Mouse (Mus musculus): ENCODE results near the gene Ttyh1.

Gene Ttyh1

DNA sequence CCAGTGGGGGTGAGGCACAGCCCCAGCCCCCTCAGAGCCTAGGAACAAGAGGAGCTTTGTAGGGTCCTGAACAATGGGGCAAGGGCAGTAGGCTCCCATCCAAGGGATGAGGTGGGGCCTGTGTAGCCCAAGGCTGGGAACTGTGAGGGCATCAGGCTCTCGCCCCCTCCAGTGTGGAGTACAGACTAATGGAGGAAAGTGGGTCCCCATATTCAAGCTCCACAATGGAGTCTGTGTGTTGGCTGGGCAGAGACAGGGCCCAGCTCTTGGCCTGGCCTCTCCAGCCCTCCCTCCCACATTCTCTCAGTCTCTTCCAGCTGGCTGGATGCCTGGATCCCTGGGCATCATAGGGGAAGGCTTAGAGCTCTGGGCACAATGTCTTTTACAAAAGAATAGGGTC is 4.5 kb downstream of the Ttyh1 start:
- DNase-seq = no peak

DNA sequence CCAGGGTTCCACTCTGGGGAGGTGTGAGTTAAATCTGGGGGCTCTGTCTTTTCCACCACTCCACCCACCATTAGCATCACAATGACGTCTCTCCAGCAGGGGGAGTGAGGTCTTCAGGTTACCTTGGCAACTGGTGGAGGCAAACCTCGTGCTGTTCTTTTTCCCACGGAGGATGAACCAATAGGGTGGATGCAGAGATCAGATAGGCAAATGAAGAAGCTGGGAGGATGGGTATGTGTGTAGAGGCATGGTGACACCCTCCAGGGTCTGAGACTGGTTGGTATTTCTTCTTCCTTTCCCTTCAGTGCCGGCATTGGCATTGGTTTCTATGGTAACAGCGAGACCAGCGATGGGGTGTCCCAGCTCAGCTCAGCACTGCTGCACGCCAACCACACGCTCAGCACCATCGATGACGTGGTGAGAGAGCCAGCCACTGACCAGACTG is 5.1 kb downstream of the Ttyh1 start:
- DNase-seq = no peak

DNA sequence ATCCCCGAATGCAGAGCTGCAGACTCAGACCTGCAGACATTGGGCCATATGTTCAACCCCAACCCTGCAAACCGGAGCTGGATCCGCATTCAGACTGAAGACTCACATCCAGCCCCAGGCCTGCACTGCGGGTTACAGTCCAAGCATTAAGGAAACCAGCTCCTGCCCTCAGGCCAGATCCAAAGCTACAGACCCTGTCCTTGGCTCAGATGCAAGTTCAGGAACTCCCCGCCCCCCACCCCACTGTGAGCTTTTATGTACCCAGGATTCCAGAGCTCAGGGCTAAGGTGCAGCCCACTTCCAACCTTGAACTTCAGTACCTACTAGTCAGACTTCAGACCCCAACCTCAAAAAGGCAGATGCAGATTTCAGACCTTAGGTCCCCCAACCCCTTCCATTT is 5.6 kb downstream of the Ttyh1 start:
- no peak for DNase-seq

DNA sequence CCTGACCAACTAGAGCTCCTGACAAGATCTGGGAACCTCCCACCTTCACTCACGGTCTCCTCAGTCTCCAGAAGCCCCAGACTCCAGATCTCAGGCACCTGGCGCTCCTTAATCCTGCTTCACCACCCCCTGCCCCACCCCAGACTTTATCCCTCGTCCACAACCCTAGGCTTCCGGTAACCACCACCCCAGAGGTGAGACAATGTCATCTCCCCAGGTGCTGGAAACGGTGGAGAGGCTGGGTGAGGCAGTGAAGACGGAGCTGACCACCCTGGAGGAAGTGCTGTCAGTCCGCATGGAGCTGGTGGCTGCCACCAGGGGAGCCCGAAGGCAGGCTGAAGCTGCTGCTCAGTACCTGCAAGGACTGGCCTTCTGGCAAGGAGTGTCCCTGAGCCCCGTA is 6.1 kb downstream of the Ttyh1 start:
- no peak for DNase-seq

DNA sequence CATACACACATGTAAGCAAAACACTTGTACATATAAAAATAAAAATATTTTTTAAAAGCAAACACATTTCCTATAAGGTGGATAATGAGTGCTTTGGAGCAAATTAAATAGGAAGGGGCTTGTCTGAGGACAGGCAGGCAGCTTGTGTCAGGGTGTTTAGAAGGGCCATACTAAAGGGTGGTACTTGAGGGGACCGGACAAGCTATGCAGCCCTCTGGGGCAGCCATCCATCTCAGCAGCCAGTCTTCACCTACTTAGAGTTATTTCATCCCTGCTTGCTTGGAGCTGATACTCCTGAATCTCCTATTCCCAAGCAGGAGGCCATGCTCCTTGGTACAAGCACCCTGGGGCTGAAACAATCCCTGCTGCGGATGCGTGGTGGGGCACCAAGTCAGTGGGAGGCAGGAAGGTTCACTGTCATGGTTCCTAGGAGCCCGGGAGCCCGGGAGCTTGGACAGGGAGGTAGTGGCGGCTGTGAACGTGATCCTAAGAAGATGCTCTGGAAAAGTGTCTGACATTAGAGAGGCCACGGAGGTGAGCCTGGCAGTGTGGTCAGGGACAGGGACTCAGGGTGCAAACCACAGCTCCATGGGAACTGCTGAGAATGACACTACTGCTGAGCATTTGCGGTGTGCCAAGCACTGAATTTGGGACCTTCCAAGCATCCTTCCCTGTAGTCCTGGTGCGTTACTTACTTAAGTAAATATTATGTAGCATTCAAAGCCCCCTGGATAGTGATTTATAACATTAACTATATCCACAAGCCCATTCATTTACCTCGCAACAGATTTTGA is 8.0 kb downstream of the Ttyh1 start:
- DNase-seq = no peak

DNA sequence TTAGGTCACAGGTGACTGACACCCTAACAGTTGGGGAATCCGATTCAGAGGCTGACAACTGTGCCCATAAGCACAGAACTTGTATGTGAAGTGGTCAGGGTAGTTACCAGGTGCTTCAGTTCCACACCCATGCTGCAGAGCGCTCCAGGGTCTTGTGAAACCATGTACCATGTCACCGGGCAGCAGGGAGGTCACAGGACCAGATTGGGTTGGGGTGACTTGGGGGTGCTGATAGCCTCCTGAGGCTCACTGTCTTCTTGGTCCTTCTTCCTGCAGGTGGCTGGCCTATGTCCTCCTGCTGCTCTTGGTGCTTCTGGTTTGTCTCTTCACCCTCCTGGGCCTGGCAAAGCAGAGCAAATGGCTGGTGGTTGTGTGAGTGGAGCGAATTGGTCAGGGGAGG is 8.7 kb downstream of the Ttyh1 start:
- DNase-seq = no peak

DNA sequence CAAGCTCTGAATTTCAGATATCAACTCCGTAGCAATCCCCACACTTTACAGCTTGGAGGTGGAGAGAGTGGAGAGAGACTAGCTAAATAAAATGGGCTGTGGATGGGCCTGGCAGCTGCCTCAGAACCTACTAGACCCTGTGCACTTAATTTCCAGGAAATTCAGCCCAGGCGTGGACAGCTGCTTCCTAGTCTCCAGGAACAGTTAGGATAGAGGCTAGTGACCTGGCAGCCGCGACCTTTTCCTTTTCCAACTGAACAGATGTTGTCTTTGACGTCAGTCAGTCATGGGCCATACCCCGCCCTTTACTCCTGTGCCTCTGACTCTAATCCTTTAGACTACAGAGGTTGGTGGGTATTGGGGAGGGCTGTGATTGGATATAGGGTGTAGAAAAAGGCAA is 9.7 kb downstream of the Ttyh1 start:
- no peak for DNase-seq

DNA sequence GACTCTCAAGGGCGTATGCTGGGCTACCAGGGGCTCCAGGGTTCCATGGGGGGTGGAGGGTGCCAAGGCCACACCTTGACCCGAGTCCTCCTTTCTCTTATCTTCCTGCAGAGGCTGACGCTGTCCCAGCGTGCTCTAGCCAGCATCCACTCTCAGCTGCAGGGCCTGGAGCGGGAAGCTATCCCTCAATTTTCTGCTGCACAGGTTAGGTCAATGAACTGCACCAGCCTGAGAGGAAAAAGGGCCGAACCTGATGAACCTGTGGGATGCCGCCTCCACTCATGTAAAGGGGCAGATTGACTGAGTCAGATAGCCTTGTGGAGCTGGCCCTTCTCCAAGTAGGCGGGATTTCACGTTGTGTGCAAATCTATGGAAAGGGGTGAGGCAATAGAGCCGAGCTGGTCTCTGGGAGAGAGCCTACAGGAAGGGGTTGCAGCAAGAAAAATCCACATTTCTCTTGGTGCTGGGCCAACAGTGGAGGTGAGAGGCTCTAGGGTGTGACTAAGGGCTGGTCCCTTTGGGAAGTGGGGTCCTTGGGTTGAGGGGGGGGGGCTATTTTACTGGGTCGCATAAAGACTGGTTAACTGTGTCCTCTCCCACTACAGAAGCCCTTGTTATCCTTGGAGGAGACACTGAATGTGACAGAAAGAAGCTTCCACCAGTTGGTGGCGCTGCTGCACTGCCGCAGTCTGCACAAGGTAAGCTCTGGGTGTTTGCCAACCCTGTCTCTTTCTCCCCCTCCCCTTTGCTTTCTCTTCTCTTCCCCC is 11.7 kb downstream of the Ttyh1 start:
- peak in 1 of 2 experiments; percentile 51 for DNase-seq

DNA sequence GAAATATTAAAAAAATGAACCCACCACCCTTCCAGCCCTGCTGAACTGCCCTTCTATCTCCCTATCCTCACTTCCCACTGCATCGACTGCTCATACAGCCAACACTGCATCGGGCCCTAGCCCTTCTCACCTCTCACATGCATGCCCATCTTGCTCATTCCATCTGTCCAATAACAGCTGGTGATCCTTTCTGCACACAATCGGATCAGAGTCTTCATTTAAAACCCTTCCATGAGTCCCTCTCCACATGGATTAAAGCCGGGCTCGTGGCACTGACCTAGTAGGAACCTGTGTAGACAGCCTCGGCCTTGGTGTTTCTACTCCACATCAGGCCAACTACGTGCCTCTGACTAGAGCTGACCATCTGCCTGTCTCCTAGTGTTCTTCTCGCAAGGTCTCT is 12.8 kb downstream of the Ttyh1 start:
- no peak for DNase-seq

DNA sequence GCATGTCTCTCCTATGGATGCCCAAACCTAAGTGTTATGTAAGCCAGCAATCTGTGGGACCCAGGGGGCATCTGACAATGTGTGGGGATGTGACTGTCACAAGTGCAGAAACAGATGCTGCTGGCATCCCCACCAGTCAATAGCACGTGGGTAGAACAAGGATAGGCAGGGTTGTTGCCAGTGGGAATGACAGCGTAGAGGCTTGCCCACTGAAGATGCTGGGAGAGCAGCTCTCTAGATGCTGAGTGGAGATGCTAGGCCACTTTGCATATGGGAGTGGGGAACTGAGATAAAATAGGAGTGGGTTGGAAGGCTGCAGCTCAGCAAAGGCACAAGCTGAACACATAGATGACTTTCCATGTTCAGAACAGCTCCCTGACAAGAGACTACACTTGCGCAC is 13.4 kb downstream of the Ttyh1 start:
- no peak for DNase-seq

DNA sequence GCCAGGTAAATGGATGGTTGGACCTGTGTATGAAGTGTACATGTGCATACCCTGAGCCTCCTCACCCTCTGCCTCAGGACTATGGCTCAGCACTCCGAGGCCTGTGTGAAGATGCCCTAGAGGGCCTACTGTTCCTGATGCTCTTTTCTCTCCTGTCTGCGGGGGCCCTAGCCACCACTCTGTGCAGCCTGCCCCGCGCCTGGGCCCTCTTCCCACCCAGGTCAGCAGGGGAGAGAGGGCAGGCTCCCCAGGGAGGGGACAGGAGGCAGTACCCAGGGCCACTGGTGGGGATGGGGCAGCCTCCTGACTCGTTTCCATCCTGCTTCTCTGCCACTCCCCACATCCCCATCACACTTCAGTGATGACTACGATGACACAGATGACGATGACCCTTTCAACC is 13.8 kb downstream of the Ttyh1 start:
- no peak for DNase-seq

DNA sequence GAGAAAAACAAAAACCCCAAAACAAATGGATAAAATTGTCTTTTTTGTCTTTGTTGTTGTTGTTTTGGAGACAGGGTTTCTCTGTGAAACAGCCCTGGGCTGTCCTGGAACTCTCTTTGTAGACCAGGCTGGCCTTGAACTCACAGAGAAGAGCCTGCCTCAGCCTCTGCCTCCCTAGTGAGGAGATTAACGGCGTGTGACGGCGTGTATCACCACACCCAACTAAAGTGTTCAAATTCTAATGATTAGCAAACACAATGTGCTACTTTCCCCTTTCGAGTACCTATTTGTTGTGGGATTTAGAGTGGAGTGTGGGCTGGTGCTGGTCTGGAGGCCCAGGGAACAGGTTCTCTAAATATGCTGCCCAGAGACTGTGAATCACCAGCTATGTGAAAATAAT is 15.7 kb downstream of the Ttyh1 start:
- DNase-seq = no peak

DNA sequence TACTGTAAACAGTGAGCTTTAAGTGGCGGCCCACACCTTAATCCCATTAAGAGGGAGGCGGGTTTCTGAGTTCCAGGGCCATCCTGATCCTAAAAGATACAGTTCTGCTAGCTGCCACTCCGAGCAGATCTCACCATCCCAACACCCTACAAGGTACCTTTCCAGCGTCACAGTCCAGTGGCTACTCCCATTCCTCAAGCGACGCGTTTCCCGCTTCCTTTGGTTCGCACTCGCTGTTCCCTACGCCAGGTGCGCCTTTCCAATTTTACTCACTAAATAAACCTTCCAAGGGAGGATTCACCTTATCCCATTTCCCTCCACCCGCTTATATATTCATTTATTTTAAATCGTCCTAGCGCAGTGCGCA is 17.2 kb downstream of the Ttyh1 start:
- no peak for DNase-seq

DNA sequence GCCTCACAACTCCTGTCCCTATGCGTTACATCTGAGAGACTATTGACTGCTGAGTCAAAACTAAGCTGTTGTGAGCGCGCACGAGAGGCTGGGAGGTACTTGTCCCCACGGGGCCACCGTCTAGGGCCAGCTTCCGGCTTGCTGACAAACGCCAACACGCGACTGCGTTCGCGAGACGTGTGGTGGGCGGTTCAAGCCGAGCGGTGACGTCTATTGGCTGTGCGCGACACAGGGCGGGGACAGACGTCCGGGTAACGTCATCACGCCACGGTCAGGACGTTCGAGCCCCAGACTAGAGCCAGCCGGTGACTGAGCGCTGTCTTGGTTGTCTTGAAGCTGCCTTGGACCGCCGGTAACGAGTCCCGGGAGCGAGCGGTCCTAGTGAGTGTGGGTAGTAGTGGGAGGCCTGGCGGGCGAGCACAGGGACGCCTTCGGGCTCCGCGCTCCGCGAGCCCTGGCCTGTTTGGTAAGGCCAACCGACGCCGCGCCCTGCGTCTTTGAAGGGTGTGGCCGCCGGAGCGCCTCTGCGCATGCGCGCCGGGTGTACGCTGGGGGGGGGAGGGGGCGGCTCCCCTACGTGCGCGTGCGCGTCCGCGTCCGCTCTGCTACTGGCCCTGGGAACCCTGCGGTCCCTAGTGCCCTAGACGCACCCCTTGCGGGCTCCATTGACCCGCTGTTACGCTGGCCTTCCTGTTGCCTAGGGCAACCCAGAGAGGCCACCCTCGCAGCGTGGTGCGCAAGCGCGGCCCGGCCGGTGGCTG is 17.7 kb downstream of the Ttyh1 start, which contains the start of gene Leng8:
TSS of gene Leng8 (plus strand) at position 269 of the 761 bp plus-strand sequence.
- peak; percentile 99 for DNase-seq

DNA sequence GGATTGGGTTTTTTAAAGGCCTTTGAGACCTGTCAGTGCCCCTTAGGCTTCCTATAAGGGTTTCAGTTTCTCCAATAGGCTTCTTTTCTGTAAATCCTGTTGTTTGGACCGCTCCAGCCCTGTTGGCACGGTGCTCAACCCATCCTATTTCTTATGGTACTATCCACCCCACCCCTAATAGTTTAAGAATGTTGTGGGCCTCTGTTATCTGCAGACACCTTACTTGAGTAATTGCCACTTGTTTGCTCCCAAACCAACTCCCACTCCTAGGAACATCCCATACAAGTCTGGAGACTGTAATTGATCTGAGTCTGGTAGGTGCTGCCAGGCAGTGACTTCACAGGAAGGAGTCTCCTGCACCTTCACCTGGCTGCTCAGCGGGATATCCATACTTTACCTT is 18.5 kb downstream of the Ttyh1 start:
- no peak for DNase-seq

DNA sequence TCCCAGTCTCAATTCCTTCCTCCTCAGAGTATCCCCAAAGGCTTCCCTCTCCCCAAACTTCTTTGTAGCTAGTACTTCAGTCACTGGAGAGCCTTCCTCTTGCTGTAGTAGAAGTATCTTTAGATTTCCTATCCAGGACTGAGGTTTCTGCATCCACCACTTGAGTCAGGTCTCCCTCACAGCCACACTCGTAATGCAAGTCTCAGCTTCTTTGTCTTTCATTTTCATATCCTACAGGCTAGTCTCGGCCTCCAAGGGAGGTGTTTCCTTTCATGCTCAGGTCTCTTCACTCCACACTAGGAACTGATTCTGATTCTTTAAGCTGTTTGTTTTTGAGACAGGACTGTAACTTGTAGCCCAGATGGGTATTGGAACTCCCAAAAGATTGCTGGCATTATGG is 19.0 kb downstream of the Ttyh1 start:
- DNase-seq = no peak

DNA sequence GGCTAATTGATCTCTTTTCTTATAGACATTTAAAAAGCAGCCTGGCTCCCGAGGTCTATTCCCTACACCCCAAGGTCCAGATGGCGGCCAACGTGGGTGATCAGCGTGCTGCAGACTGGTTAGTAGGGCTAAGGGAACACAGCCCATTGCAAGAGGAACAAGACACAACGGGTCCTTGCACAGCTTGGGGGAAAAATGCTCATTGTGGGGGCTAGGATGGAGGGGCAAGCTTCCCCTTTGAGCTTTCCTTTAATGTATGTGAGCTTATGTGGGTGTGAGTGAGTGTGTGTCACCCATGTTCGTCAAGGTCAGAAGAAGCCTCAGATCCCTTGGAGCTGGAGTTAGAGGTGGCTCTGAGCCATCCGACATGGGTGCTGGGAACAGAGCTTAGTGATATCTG is 19.5 kb downstream of the Ttyh1 start:
- no peak for DNase-seq

DNA sequence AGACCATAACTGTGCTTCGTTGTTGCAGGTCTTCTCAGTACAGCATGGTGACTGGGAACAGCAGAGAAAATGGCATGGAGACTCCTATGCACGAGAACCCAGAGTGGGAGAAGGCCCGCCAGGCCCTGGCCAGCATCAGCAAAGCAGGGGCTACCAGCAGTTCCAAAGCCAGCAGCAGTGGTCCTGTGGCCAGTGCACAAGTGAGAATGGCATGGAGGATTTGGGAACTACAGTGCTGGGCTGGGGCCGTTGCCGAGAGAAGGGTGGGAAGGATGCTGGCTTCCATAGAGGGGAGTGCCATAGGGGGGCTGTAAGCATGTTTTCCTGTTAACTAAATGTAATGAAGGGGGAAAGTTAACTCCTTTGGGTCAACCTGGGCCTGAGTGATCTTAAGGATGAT is 20.2 kb downstream of the Ttyh1 start:
- DNase-seq = no peak

DNA sequence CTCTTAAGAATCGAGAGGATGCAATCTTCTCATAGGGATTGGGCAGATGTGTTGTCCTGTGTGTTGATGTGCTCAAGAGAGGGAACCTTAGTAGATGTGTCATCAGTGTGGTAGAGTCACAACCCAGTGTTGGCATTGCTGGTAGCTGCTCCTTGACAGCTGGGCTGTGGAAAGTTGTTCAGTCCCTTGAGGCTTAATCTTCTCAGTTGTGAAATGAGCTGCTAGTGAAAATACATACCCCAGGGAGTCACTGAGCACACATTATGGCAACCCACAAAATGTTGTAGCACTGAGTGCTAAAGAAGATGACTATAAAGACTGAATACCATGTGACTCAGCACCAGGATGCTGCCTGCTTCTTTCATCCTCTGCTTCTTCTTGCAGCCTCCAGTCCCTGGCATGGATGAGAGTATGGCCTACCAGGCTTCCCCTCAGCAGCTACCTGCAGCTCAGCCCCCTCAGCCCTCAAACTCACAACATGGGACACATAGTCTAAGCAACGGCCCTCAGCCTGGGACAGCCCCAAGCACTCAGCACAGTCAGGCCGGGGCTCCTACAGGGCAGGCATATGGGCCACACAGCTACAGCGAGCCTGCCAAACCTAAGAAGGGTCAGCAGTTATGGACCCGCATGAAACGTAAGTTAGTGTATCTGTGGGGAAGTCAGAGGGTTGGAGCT is 22.6 kb downstream of the Ttyh1 start:
- DNase-seq = no peak

DNA sequence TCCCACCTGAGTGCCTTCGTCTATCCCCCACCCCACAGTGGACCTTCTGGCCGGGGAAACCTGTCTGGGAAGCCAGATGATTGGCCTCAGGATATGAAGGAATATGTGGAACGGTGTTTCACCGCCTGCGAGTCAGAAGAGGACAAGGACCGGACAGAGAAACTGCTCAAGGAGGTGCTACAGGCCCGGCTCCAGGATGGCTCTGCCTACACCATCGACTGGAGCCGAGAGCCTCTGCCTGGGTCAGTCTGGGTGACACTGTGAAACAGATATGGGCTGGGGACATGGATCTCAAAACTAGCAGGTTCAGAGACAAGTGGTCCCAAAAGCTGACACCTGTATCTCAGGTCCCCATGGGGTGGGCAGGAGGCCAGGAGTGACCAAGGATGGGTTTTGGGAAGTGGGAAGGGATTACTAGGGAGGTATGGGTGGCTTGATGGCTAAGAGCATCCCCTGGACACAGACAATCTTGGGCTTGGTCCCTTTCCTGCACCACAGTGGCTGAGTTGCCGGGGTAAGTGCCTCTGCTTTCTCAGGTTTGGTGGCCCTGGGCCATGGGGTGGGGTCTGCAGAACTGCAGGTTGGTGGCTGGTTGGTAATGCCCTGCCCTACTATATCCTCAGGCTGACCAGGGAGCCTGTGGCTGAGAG is 23.7 kb downstream of the Ttyh1 start:
- no peak for DNase-seq

DNA sequence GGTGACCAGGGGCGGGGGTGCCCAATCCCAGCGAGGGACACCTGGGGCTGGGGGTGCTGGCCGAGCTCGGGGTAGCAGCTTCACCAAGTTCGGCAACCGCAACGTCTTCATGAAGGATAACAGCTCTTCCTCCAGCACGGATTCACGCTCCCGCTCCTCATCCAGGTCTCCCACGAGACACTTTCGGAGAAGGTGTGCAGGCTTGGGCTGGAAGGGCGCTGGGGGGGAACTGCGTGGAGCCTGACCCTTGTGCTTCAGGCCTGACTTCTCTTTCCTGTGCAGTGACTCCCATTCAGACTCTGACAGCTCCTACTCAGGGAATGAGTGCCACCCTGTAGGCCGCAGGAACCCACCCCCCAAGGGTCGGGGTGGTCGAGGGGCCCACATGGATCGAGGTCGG is 24.3 kb downstream of the Ttyh1 start:
- DNase-seq = no peak

DNA sequence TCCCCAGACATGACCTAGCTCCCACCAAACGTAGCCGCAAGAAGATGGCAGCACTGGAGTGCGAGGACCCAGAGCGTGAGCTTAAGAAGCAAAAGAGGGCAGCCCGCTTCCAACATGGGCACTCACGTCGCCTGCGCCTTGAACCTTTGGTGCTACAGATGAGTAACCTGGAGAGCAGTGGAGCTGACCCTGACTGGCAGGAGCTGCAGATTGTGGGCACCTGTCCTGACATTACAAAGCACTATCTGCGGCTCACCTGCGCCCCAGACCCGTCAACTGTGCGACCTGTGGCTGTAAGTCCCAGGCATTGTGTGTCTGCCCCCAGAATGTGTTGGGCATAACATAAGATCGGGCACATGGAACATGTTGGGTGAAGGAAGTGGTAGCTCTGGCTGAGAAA is 24.8 kb downstream of the Ttyh1 start:
- no peak for DNase-seq

Measured in thymus, adult 18-20 months (tissue).